Mouse (Mus musculus) ES-Bruce4 (cell line): Measurements from ENCODE around the gene Prkcsh. TPM values are rescaled to one million over a fixed set of nuclear protein-coding genes. Genes with fewer than 3 reads are reported as not detected.
A peak's percentile ranks its signal among the peaks of the same experiment; 100 is the strongest.

Experiments
- H3K27ac ChIP-seq: 2 replicates; pipeline ENCODE4 v1.5.1; 2012; ENCODE audit warnings: low read length, inconsistent platforms; ENCODE audit not compliant: insufficient read depth
- H3K27me3 ChIP-seq: 2 replicates; pipeline ENCODE4 v1.6.1; 2012; ENCODE audit warnings: mild to moderate bottlenecking, low read length, inconsistent platforms; ENCODE audit not compliant: control insufficient read depth, poor library complexity, insufficient read depth, severe bottlenecking
- H3K36me3 ChIP-seq: 2 replicates; pipeline ENCODE4 v1.6.1; 2012; ENCODE audit warnings: inconsistent platforms, mild to moderate bottlenecking, low read length, moderate library complexity; ENCODE audit not compliant: control insufficient read depth, poor library complexity, insufficient read depth, severe bottlenecking
- H3K4me1 ChIP-seq: one replicate; pipeline ENCODE4 v1.8.1; 2011; ENCODE audit warnings: low read length; ENCODE audit not compliant: control insufficient read depth, insufficient read depth
- H3K4me3 ChIP-seq: 2 replicates; pipeline ENCODE4 v1.5.1; 2011; ENCODE audit warnings: low read depth, mild to moderate bottlenecking, low read length
- H3K9ac ChIP-seq: 2 replicates; pipeline ENCODE4 v1.6.1; 2012; ENCODE audit warnings: low read depth, mild to moderate bottlenecking, inconsistent platforms; ENCODE audit not compliant: poor library complexity, severe bottlenecking
- H3K9me3 ChIP-seq: replicated peaks from 2 replicates; pipeline ENCODE4 v1.6.1; 2012; ENCODE audit warnings: mild to moderate bottlenecking, low read length, inconsistent platforms; ENCODE audit not compliant: control insufficient read depth, poor library complexity, insufficient read depth, severe bottlenecking
- CTCF ChIP-seq: IDR thresholded peaks from one replicate; pipeline ENCODE4 v1.8.1; 2011; ENCODE audit warnings: low read depth, low read length
- EP300 ChIP-seq: IDR thresholded peaks from 2 replicates; pipeline ENCODE4 v1.6.1; 2011; ENCODE audit warnings: low read depth, low read length; ENCODE audit not compliant: insufficient read depth
- POLR2A ChIP-seq: IDR thresholded peaks from one replicate; pipeline ENCODE4 v1.8.1; 2011; ENCODE audit warnings: low read length; ENCODE audit not compliant: insufficient read depth
- polyA plus RNA-seq: library from polyadenylated mRNA; stranded (reverse); fragments of >200 nt; gene quantifications from 2 replicates; pipeline ENCODE4 v1.2.4, GENCODE M21; 2011; ENCODE audit warnings: low read depth; ENCODE audit not compliant: missing spikeins, insufficient read depth, insufficient read length

The Prkcsh gene
- polyA plus RNA-seq, 1 experiment = 108 TPM

DNA sequence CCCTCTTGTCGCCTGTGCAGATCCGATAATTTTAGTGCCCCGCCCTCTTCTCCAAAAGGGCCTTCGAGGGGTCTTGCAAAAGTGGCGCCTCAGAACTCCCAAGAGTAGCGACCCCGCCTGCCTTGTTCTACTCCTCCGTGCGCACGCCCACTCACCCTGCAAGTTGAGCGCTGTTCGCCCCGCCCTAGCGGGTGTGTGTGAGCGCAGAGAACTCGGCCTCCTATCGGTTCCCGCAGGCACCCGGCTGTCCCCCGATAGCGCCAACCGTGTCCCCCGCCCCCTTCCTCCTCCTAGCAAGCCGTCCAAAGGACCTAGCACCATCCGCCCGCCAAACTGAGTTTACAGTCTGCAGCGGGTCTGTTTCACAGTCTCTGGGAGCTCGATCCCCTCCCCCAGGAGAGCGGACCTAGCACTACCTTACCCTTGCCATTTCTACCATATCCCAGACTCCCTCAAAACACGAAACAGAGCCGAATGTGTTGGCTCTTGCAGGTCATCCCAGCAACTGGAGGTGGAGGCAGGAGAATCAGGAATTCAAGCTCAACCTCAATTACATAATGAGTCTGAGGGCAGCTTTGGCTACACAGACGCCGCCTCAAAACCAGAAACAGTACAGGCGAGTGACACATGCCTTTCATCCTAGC lies 40.1 kb upstream of the Prkcsh start:
- no peaks in the 10 kb centered on the region for H3K36me3 ChIP-seq
- no peaks in the 10 kb centered on the region for H3K4me1 ChIP-seq
- H3K9me3 ChIP-seq = no peaks in the 10 kb centered on the region
- H3K9ac ChIP-seq = peak overlapping the region; percentile 34
- no peaks in the 10 kb centered on the region for H3K27me3 ChIP-seq
- H3K27ac ChIP-seq = no peak overlapping the region
- H3K4me3 ChIP-seq = peak overlapping the region; percentile 66
- no peak for TF ChIP-seq EP300
- TF ChIP-seq CTCF = no peak
- no peak for TF ChIP-seq POLR2A

DNA sequence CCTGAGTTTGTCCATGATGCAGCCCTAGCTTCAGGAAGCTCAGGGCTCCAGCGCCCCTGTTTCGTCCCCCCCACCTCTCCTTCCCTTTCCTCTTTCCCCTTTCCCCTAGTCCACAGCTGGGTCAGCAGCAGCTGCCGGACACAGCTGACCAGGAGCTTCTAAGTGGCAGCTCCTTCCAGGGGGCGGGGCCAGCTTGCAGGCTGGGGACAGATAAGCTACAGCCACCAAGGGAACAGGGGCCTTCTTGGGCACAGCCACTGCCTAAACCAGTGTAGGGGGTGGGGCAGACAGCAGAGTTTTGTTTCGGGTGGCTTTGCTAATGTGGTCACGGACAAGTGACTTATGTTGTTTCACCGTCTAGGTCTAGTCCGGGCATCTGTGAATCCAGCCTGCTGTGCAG lies 39.2 kb upstream of the Prkcsh start, which contains the start of gene Epor:
Gene Epor, minus strand, starts transcription at position 90 of the 400 bp plus-strand sequence.
- Histone ChIP-seq H3K9ac (peak within 1 kb of the TSS; percentile 34; the same call in 1 of the 2 replicates), H3K4me3 (peak within 1 kb of the TSS; percentile 66), H3K27me3 (no peaks in the 10 kb centered on the region), H3K4me1 (no peaks in the 10 kb centered on the region), H3K9me3 (no peaks in the 10 kb centered on the region), H3K36me3 (no peaks in the 10 kb centered on the region), H3K27ac (no peak within 1 kb of the TSS)
- TF ChIP-seq POLR2A (no peak), CTCF (no peak), EP300 (no peak)

- peaks cover 2% of the 10 kb centered on the region for H3K4me1 ChIP-seq
- H3K27ac ChIP-seq = no peak overlapping the region
- H3K4me3 ChIP-seq = no peak overlapping the region
- H3K27me3 ChIP-seq = no peaks in the 10 kb centered on the region
- no peaks in the 10 kb centered on the region for H3K36me3 ChIP-seq
- no peaks in the 10 kb centered on the region for H3K9me3 ChIP-seq
- TF ChIP-seq EP300 (no peak), POLR2A (no peak), CTCF (no peak)
- H3K9ac ChIP-seq = no peak overlapping the region
Observed at GRCm38 (mm10) chr9:21968883-21969282, 33.7 kb upstream of the Prkcsh start.

GRCm38 (mm10) chr9:21969304-21969703 lies 33.3 kb upstream of the Prkcsh start:
- Histone ChIP-seq H3K27me3 (no peaks in the 10 kb centered on the region), H3K9ac (no peak overlapping the region), H3K4me3 (no peak overlapping the region), H3K27ac (no peak overlapping the region), H3K4me1 (peaks cover 2% of the 10 kb centered on the region), H3K36me3 (no peaks in the 10 kb centered on the region), H3K9me3 (no peaks in the 10 kb centered on the region)
- TF ChIP-seq CTCF = no peak
- no peak for TF ChIP-seq EP300
- TF ChIP-seq POLR2A = no peak

DNA sequence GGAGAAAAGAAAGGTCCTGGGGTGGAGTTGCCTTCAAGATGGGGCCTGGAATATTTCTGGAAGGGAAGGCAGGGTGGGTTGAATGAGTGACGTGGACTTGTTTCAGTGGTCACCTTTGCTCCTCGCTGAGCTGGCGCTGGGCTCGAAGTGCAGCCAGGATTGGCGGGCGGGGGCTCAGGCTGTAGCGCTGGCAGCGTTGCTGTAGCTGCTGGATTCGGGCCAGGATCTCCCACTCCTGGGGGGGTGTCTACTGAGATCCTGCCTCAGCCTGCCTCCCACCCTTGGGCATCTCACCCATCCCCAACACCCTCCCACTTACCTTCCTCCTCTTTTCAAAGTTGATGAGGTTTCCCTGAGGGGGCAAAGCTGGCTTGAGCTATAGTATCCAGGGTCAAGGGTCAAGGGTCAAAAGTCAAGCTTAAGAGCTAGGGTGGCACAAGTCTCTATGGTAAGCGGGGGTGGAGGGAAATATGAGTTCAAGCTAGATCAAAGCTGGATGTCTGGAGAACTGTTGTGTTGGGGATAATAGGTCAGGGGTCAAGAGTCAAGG lies 25.9 kb upstream of the Prkcsh start:
- Histone ChIP-seq H3K36me3 (no peaks in the 10 kb centered on the region), H3K9ac (no peak overlapping the region), H3K4me3 (no peak overlapping the region), H3K27ac (no peak overlapping the region), H3K27me3 (no peaks in the 10 kb centered on the region), H3K4me1 (peaks cover 3% of the 10 kb centered on the region), H3K9me3 (no peaks in the 10 kb centered on the region)
- TF ChIP-seq POLR2A (no peak), EP300 (no peak), CTCF (no peak)

- Histone ChIP-seq H3K4me1 (peaks cover 3% of the 10 kb centered on the region), H3K9me3 (no peaks in the 10 kb centered on the region), H3K27me3 (no peaks in the 10 kb centered on the region), H3K36me3 (no peaks in the 10 kb centered on the region), H3K4me3 (no peak overlapping the region), H3K9ac (no peak overlapping the region), H3K27ac (no peak overlapping the region)
- TF ChIP-seq EP300 = no peak
- TF ChIP-seq CTCF = no peak
- no peak for TF ChIP-seq POLR2A
Observed at GRCm38 (mm10) chr9:21977331-21977730, 25.3 kb upstream of the Prkcsh start.
